Mouse (Mus musculus): ENCODE results near the gene Zdhhc20. TPM values are rescaled to one million over a fixed set of nuclear protein-coding genes. Genes with fewer than 3 reads are reported as not detected.
"Not testable (repeated sequence)": the region's sequence is repeated elsewhere in the genome, so short reads cannot be mapped to it uniquely, and the experiment has no call there.

The Zdhhc20 gene
- polyA plus RNA-seq, 1 experiment from 2014 or later = 28.8 TPM

DNA sequence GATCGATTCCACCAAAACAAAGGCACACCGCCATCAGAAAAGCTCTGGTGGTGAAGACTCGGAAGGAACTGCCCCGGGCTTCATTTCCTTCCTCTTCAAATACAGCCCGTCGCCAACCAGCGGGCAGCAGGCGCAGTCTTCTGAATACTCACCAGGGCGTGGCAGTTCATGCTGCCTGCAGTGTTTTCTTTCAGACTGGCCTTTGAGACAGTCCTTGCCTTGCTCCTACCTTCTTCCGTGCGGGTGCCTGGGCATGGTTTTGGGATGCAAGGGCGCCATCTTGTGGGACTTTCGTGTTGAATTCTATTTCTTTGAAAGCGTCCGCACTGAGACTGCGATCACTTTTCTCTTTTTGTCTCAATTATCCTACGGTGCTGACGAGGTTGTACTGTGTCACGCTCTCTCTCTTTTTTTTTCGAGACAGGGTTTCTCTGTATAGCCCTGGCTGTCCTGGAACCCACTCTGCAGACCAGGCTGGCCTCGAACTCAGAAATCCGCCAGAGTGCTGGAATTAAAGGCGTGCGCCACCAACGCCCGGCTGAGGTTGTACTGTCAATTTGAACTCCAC lies 20.5 kb upstream of the Zdhhc20 start:
- Histone ChIP-seq H3K4me2 (replicated peaks; ENCODE audit: low read depth) (peak overlapping the region; percentile 60), H3K27ac (ENCODE audit: low read depth, low read length) (peak overlapping the region; percentile 22; the same call in 1 of the 2 replicates), H3K27me3 (replicated peaks; ENCODE audit: control insufficient read depth, insufficient read depth, low read length) (no peaks in the 10 kb centered on the region), H3K4me1 (replicated peaks; ENCODE audit: control insufficient read depth, insufficient read depth, low read length) (no peaks in the 10 kb centered on the region), H3K9ac (ENCODE audit: low read depth, low read length) (no peak overlapping the region), H3K9me3 (ENCODE audit: control insufficient read depth) (no peaks in the 10 kb centered on the region), H3K36me3 (ENCODE audit: control insufficient read depth, insufficient read depth) (no peaks in the 10 kb centered on the region), H3K4me3 (ENCODE audit: low read depth, low read length) (peak overlapping the region; percentile 26)
- WGBS = 20% methylated on average over 26 of the region's 26 CpGs
- peak; percentile 92 for TF ChIP-seq CTCF (IDR thresholded peaks at IDR 0.05; ENCODE audit: low read depth)
- peak; percentile 95 for ATAC-seq

DNA sequence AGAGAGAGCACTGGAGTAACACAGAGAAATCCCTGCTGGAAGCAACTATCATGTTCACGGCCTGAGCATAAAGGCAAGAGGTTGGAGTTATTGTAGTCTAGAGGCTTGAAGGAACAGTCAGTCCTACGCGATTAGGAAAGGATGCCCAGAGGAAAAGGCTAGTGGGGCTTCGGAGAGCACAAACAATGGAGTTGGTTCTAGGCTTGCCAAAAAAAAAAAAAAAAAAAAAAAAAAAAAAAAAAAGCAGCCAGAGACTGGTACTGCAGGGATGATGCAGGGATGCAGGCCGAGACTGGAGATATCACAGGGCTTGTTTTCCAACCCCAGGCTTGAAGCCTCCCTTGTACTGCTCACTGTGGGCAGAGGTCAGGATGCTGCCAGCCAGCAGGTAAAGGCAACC lies 19.2 kb upstream of the Zdhhc20 start:
- Histone ChIP-seq H3K4me1 (replicated peaks; ENCODE audit: control insufficient read depth, insufficient read depth, low read length) (no peaks in the 10 kb centered on the region), H3K27me3 (replicated peaks; ENCODE audit: control insufficient read depth, insufficient read depth, low read length) (no peaks in the 10 kb centered on the region), H3K27ac (ENCODE audit: low read depth, low read length) (no peak overlapping the region), H3K9ac (ENCODE audit: low read depth, low read length) (no peak overlapping the region), H3K36me3 (ENCODE audit: control insufficient read depth, insufficient read depth) (no peaks in the 10 kb centered on the region), H3K9me3 (ENCODE audit: control insufficient read depth) (no peaks in the 10 kb centered on the region), H3K4me2 (replicated peaks; ENCODE audit: low read depth) (no peak overlapping the region), H3K4me3 (ENCODE audit: low read depth, low read length) (no peak overlapping the region)
- ATAC-seq = no peak
- no peak for TF ChIP-seq CTCF (IDR thresholded peaks at IDR 0.05; ENCODE audit: low read depth)
- WGBS = 80% methylated on average over 5 of the region's 5 CpGs

DNA sequence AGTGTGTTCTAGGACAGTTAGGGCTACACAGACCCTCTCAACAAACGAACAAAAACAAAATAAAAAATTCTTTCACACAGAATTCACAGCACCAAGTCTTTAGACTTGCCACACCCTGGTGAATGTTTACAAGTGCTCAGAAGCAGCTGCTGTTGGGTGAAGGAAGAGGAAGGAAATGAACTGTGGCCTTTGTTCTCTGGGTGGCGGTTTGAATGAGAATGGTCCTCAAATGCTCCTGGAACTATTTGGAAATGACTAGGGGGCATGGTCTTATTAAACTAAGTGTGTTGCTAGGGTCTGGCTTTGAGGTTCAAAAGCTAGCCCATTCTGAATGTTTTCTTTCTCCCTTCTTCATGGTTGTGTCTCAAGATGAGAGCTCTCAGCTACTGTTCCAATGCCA lies 18.4 kb upstream of the Zdhhc20 start:
- Histone ChIP-seq H3K9me3 (ENCODE audit: control insufficient read depth) (no peaks in the 10 kb centered on the region), H3K27ac (ENCODE audit: low read depth, low read length) (peak overlapping the region; percentile 60; the same call in 1 of the 2 replicates), H3K9ac (ENCODE audit: low read depth, low read length) (no peak overlapping the region), H3K4me3 (ENCODE audit: low read depth, low read length) (no peak overlapping the region), H3K4me2 (replicated peaks; ENCODE audit: low read depth) (no peak overlapping the region), H3K27me3 (replicated peaks; ENCODE audit: control insufficient read depth, insufficient read depth, low read length) (no peaks in the 10 kb centered on the region), H3K36me3 (ENCODE audit: control insufficient read depth, insufficient read depth) (no peaks in the 10 kb centered on the region), H3K4me1 (replicated peaks; ENCODE audit: control insufficient read depth, insufficient read depth, low read length) (no peaks in the 10 kb centered on the region)
- 32% methylated on average over 2 of the region's 2 CpGs for WGBS
- no peak for TF ChIP-seq CTCF (IDR thresholded peaks at IDR 0.05; ENCODE audit: low read depth)
- ATAC-seq = peak; percentile 37; the same call in 1 of the 2 replicates

DNA sequence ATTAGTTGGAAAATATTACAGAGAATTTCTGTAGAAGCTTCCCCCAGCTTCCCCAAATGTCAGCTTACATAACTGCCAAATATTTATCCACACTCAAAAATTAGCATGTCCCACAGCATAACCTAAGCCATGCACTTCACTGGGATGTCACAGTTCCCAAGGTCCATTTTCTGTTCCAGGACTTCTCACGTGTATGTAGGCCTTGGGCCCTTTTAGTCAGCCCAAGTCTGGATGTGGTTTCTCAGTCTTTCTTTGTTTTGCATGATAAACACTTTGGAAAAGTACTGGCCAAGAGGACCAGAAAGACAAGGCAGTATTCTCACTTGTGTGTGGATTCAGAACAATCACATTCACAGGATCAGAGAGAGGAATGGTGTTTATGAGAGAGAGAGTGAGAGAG lies 11.9 kb upstream of the Zdhhc20 start:
- H3K4me2 ChIP-seq (replicated peaks; ENCODE audit: low read depth) = no peak overlapping the region
- 68% methylated on average over 1 of the region's 1 CpGs for WGBS
- no peak overlapping the region for H3K27ac ChIP-seq (ENCODE audit: low read depth, low read length)
- H3K4me1 ChIP-seq (replicated peaks; ENCODE audit: control insufficient read depth, insufficient read depth, low read length) = no peaks in the 10 kb centered on the region
- no peak for TF ChIP-seq CTCF (IDR thresholded peaks at IDR 0.05; ENCODE audit: low read depth)
- no peaks in the 10 kb centered on the region for H3K9me3 ChIP-seq (ENCODE audit: control insufficient read depth)
- H3K36me3 ChIP-seq (ENCODE audit: control insufficient read depth, insufficient read depth) = no peaks in the 10 kb centered on the region
- no peaks in the 10 kb centered on the region for H3K27me3 ChIP-seq (replicated peaks; ENCODE audit: control insufficient read depth, insufficient read depth, low read length)
- no peak overlapping the region for H3K9ac ChIP-seq (ENCODE audit: low read depth, low read length)
- H3K4me3 ChIP-seq (ENCODE audit: low read depth, low read length) = no peak overlapping the region
- ATAC-seq = no peak

DNA sequence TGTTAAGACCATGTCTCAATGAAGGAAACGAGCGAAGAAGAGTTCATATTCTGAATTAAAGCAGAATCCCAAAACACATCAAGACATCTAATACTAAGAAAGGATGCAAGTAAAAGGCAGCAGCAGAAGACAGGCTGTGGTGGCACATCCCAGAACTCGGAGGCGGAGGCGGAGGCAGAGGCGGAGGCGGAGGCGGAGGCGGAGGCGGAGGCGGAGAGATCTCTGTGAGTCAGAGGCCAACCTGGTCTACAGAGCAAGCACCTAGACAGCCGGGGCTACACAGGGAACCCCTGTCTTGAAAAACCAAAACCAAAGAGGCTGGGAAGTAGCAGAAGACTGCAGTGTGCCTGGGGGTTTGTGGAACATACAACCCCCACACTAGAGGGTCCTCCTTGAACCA lies 6.8 kb upstream of the Zdhhc20 start:
- TF ChIP-seq CTCF (IDR thresholded peaks at IDR 0.05; ENCODE audit: low read depth) = no peak
- Histone ChIP-seq H3K9ac (ENCODE audit: low read depth, low read length) (no peak overlapping the region), H3K4me3 (ENCODE audit: low read depth, low read length) (no peak overlapping the region), H3K36me3 (ENCODE audit: control insufficient read depth, insufficient read depth) (no peaks in the 10 kb centered on the region), H3K4me1 (replicated peaks; ENCODE audit: control insufficient read depth, insufficient read depth, low read length) (no peaks in the 10 kb centered on the region), H3K27ac (ENCODE audit: low read depth, low read length) (no peak overlapping the region), H3K9me3 (ENCODE audit: control insufficient read depth) (no peaks in the 10 kb centered on the region), H3K27me3 (replicated peaks; ENCODE audit: control insufficient read depth, insufficient read depth, low read length) (no peaks in the 10 kb centered on the region), H3K4me2 (replicated peaks; ENCODE audit: low read depth) (no peak overlapping the region)
- WGBS = 94% methylated on average over 12 of the region's 12 CpGs
- no peak for ATAC-seq

DNA sequence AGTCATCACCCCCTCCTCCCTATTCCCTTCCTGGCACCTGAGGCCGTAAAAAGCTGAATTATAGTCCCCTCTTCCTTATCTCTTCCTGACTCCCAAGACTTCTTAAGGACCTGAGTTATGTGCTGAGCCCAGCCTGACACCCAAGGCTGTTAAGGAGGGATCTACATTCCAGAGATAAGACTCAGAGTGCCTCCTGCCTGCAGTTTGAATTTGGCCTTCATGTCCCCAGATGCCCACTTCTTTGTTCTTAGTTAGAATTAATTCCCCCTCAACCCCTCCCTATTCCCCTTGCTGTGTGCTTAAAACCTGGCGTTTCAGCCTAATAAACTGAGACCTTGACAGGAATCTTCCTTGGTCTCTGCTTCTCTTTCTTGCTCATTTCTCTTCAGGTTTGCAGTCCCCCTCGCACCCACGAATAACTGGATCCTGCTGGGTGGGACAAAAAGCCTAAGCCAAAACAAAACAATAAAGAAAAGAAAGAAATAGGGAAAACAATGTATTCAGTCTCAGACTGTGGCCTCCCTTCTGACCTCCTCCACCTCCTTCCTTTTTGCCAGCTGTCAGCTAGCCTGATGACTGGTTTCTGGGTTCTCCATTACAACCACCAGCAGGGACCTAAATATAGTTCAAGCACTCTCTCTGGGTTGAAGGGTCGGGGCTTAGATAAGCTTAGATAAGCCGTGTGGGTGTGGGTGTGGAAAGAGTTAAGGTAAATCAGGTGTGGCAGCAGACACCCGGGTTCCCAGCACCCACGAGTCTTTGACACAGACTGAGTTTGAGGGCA lies 6.2 kb upstream of the Zdhhc20 start:
- ATAC-seq; H3K27me3 ChIP-seq (replicated peaks; ENCODE audit: control insufficient read depth, insufficient read depth, low read length); H3K27ac ChIP-seq (ENCODE audit: low read depth, low read length); H3K9me3 ChIP-seq (ENCODE audit: control insufficient read depth); H3K4me3 ChIP-seq (ENCODE audit: low read depth, low read length); H3K4me2 ChIP-seq (replicated peaks; ENCODE audit: low read depth); H3K9ac ChIP-seq (ENCODE audit: low read depth, low read length); H3K4me1 ChIP-seq (replicated peaks; ENCODE audit: control insufficient read depth, insufficient read depth, low read length); H3K36me3 ChIP-seq (ENCODE audit: control insufficient read depth, insufficient read depth): not testable (repeated sequence)
- 51% methylated on average over 8 of the region's 8 CpGs for WGBS
